Comparison of ENCODE assay signal across 34 mouse cellular contexts in genomic region chr16:12887381-12887780, GRCm38 (mm10).
"Had no signal": no experiment of that assay in that cellular context is flagged by ENCODE, and none has a peak within 500 bp of the region (broad histone marks: within the 10 kb centered on the region; RNA-seq: fewer than 3 reads in every experiment).

No protein-coding gene starts in this region.

- H3K9ac ChIP-seq: heart, embryonic 12.5 days; heart, embryonic 13.5 days; heart, embryonic 15.5 days; hindbrain, embryonic 12.5 days; hindbrain, embryonic 13.5 days; hindbrain, embryonic 14.5 days; hindbrain, embryonic 15.5 days; intestine, embryonic 15.5 days; kidney, embryonic 15.5 days had no signal

- H3K4me2 ChIP-seq: heart, embryonic 11.5 days; heart, embryonic 12.5 days; heart, embryonic 13.5 days; heart, embryonic 15.5 days; hindbrain, embryonic 12.5 days; hindbrain, embryonic 13.5 days; hindbrain, embryonic 14.5 days; hindbrain, embryonic 15.5 days; intestine, embryonic 15.5 days; kidney, embryonic 15.5 days had no signal

- H3K36me3 ChIP-seq: heart, embryonic 10.5 days; heart, embryonic 12.5 days; heart, embryonic 13.5 days; heart, embryonic 15.5 days; hindbrain, embryonic 12.5 days; hindbrain, embryonic 13.5 days; hindbrain, embryonic 15.5 days; intestine, embryonic 15.5 days; kidney, embryonic 15.5 days had no signal

- H3K9me3 ChIP-seq: heart, embryonic 10.5 days; heart, embryonic 12.5 days; heart, embryonic 13.5 days; heart, embryonic 15.5 days; hindbrain, embryonic 12.5 days; hindbrain, embryonic 15.5 days; intestine, embryonic 15.5 days; kidney, embryonic 15.5 days had no signal

- DNase-seq: heart, postnatal 10 days; heart, postnatal 14 days; heart, postnatal 36 days; heart, postnatal 4 days; kidney, adult 11 months; kidney, adult 18-20 months; kidney, adult 2 months; kidney, adult 8-10 months; kidney, adult 9 months; kidney, postnatal 10 days; kidney, postnatal 14 days; kidney, postnatal 25 days; kidney, postnatal 36 days; kidney, postnatal 4 days; layer of hippocampus, adult 9-11 months; layer of hippocampus, postnatal 36 days had no signal

- H3K4me1 ChIP-seq: intestine, embryonic 15.5 days; kidney, embryonic 15.5 days had no signal

- H3K27ac ChIP-seq: heart, embryonic 10.5 days; heart, embryonic 13.5 days; heart, embryonic 15.5 days; hindbrain, embryonic 14.5 days; hindbrain, postnatal 0 days; intestine, embryonic 15.5 days; kidney, embryonic 15.5 days; kidney, postnatal 0 days; layer of hippocampus, adult 2 months; left cerebral cortex, adult 2 months had no signal

- H3K4me3 ChIP-seq: heart, embryonic 10.5 days; heart, embryonic 12.5 days; heart, embryonic 13.5 days; heart, embryonic 15.5 days; hindbrain, embryonic 12.5 days; hindbrain, embryonic 13.5 days; hindbrain, embryonic 15.5 days; intestine, embryonic 15.5 days; kidney, embryonic 15.5 days; layer of hippocampus, adult 2 months; left cerebral cortex, adult 2 months had no signal

- H3K27me3 ChIP-seq: heart, embryonic 12.5 days; heart, embryonic 13.5 days; heart, embryonic 15.5 days; hindbrain, embryonic 12.5 days; hindbrain, embryonic 13.5 days; hindbrain, embryonic 15.5 days; intestine, embryonic 15.5 days; kidney, embryonic 15.5 days had no signal

- ATAC-seq: hindbrain, postnatal 0 days; inflammation-experienced regulatory T-cells, adult 6 months; intestine, embryonic 15.5 days; intestine, embryonic 16.5 days; intestine, postnatal 0 days had no signal
